Mouse (Mus musculus): ENCODE results near the gene Rara.

DNA sequence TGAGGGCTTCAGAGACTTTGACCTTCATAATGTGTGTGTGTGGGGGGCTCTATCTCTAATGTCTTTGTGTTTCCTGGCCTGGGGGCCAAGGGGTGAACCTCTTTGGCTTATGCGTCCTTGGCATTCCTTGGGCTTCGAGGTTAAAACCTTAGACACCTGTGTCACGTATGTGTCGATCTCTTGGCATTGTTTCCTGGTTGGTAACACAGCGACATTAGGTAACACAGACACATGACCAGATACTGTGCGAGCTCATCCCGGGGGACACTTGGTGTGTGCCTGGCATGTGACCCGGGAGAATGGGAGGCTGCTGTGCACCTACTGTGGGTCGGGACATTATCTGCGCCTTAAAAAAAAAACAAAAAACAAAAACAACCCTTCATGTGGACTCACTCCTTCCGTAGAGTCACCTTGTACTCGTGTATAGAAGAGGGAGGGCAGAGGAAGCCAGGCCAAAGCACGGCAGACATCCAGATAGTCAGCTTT, 26.3 kb downstream of the Rara start:
- TF ChIP-seq CTCF (IDR thresholded peaks at IDR 0.05) (no peak), POLR2A (IDR thresholded peaks at IDR 0.05; ENCODE audit: insufficient read depth, low read depth, low read length) (no peak), EP300 (IDR thresholded peaks at IDR 0.05; ENCODE audit: insufficient read depth, low read depth, low read length) (no peak)

All from heart, adult 2 months (tissue).